Mouse (Mus musculus) heart, embryonic 15.5 days (tissue): ENCODE measurements around the gene Synj2. TPM values are rescaled to one million over a fixed set of nuclear protein-coding genes. Genes with fewer than 3 reads are reported as not detected.

Experiments used
- ATAC-seq: fragments of 200-750 bp; cut with Nextera tagmentation; replicated peaks from 2 replicates; pipeline ENCODE4 v1.8.0; 2017; ENCODE audit warnings: low read depth, moderate TSS enrichment; ENCODE audit not compliant: insufficient number of reproducible peaks, insufficient read depth, low FRiP score
- H3K27ac ChIP-seq: fragments of 300-500 bp; sonication (generic); 2 replicates; pipeline ENCODE4 v1.5.1; 2015; ENCODE audit warnings: mild to moderate bottlenecking, inconsistent platforms
- H3K27me3 ChIP-seq: fragments of 300-500 bp; sonication (generic); 2 replicates; pipeline ENCODE4 v1.6.1; 2015; ENCODE audit warnings: inconsistent platforms
- H3K36me3 ChIP-seq: fragments of 300-500 bp; sonication (generic); 2 replicates; pipeline ENCODE4 v1.6.1; 2015; ENCODE audit warnings: mild to moderate bottlenecking, inconsistent platforms
- H3K4me1 ChIP-seq: fragments of 300-500 bp; sonication (generic); replicated peaks from 2 replicates; pipeline ENCODE4 v1.6.1; 2015; ENCODE audit warnings: inconsistent platforms
- H3K4me2 ChIP-seq: fragments of 300-500 bp; sonication (generic); 2 replicates; pipeline ENCODE4 v1.6.1; 2015; ENCODE audit warnings: inconsistent platforms, mild to moderate bottlenecking, moderate library complexity
- H3K4me3 ChIP-seq: fragments of 300-500 bp; sonication (generic); 2 replicates; pipeline ENCODE4 v1.5.1; 2015; ENCODE audit warnings: mild to moderate bottlenecking, inconsistent platforms
- H3K9ac ChIP-seq: fragments of 300-500 bp; sonication (generic); 2 replicates; pipeline ENCODE4 v1.6.1; 2015; ENCODE audit warnings: mild to moderate bottlenecking, inconsistent platforms
- H3K9me3 ChIP-seq: fragments of 300-500 bp; sonication (generic); replicated peaks from 2 replicates; pipeline ENCODE4 v1.6.1; 2016; ENCODE audit warnings: inconsistent platforms
- WGBS: fragments of 180-500 bp; shearing (Covaris S2); methylation state at CpG from one replicate; pipeline ENCODE4 v1.1.7; 2015; ENCODE audit warnings: mixed read lengths; 5-methylcytosine and 5-hydroxymethylcytosine counted together
- polyA plus RNA-seq: library from polyadenylated mRNA; unstranded; fragments of >200 nt; fragmentation: Nextera tagmentation; extraction: Ambion mirVana; gene quantifications from 2 replicates; pipeline ENCODE4 v1.2.1, GENCODE M21; 2015

Synj2 gene
- polyA plus RNA-seq, 1 experiment from 2014 or later: 3.5 TPM

- peaks cover 65% of the 10 kb centered on the region for H3K4me1 ChIP-seq
- WGBS: 39% methylated on average over 16 of the region's 16 CpGs
- no peaks in the 10 kb centered on the region for H3K9me3 ChIP-seq
- H3K36me3 ChIP-seq: no peaks in the 10 kb centered on the region
- H3K27ac ChIP-seq: peak overlapping the region; percentile 73
- H3K9ac ChIP-seq: no peak overlapping the region
- no peaks in the 10 kb centered on the region for H3K27me3 ChIP-seq
- peak overlapping the region; percentile 45 for H3K4me2 ChIP-seq
- no peak overlapping the region for H3K4me3 ChIP-seq
- ATAC-seq: no peak
These were observed 36.2 kb downstream of the Synj2 start for GRCm38 (mm10) chr17:5977056-5977920.

GRCm38 (mm10) chr17:5977921-5978504 lies 36.9 kb downstream of the Synj2 start:
- H3K4me1 ChIP-seq: peaks cover 72% of the 10 kb centered on the region
- no peak overlapping the region for H3K4me2 ChIP-seq
- WGBS: 62% methylated on average over 8 of the region's 8 CpGs
- H3K9ac ChIP-seq: no peak overlapping the region
- H3K9me3 ChIP-seq: no peaks in the 10 kb centered on the region
- no peak overlapping the region for H3K4me3 ChIP-seq
- ATAC-seq: no peak
- no peaks in the 10 kb centered on the region for H3K36me3 ChIP-seq
- no peaks in the 10 kb centered on the region for H3K27me3 ChIP-seq
- H3K27ac ChIP-seq: peak overlapping the region; percentile 73

DNA sequence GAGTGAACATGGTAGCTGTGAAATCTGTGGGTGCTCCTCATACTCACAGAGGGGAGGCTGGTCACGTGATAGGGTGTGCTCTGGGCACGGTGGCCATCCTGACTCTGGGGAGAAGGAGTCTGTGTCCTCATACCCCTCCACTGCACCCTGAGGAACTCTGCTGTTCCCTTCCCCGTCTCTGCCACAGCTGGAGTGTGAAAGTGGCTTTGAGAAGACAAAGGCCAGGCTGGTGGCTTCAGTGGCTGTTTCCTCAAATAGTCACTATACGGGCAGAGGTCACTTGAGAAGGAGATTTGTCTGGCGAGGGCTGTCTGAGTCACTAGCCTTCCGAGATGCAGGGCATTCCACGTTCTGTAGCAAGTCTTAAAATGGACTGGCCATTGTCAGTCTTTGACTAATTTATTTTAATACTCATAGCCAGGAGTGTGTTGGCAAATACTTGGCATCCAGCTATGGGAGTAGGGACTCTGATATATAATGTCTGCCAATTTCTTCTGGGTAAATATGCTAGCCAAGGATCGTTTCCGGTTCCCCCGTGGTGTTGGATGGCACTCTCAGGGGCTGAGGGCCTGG lies 37.5 kb downstream of the Synj2 start:
- no peak overlapping the region for H3K4me2 ChIP-seq

DNA sequence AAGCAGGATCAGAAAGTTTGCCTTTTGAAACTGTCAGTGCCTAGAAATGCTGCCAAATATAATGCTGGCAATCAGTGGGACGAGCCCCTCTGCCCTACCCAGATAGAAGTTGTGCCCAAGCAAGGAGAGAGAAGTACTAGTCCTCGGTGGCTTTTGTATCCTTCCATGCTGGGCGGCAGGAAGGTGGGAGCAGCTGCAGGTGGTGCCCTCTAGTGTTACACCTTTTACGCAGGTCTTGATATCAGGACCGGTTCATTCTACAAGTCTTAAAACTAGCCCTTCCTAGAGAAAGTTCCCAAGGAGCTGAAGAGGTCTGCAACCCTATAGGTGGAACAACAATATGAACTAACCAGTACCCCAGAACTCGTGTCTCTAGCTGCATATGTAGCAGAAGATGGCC lies 39.8 kb downstream of the Synj2 start:
- Histone ChIP-seq H3K4me2 (no peak overlapping the region), H3K4me1 (peaks cover 81% of the 10 kb centered on the region), H3K9me3 (no peaks in the 10 kb centered on the region), H3K36me3 (no peaks in the 10 kb centered on the region), H3K4me3 (no peak overlapping the region), H3K27ac (no peak overlapping the region), H3K9ac (no peak overlapping the region), H3K27me3 (no peaks in the 10 kb centered on the region)
- WGBS: 60% methylated on average over 6 of the region's 6 CpGs
- ATAC-seq: no peak

More for the DNA sequence above, 37.5 kb downstream of the Synj2 start:
- Histone ChIP-seq H3K27ac (peak overlapping the region; percentile 73), H3K36me3 (no peaks in the 10 kb centered on the region), H3K9me3 (no peaks in the 10 kb centered on the region), H3K9ac (no peak overlapping the region), H3K27me3 (no peaks in the 10 kb centered on the region), H3K4me1 (peaks cover 78% of the 10 kb centered on the region), H3K4me3 (no peak overlapping the region)
- ATAC-seq: 0 out of 2 replicates have a peak, but pooled peaks have one; percentile 15
- WGBS: 37% methylated on average over 10 of the region's 10 CpGs

DNA sequence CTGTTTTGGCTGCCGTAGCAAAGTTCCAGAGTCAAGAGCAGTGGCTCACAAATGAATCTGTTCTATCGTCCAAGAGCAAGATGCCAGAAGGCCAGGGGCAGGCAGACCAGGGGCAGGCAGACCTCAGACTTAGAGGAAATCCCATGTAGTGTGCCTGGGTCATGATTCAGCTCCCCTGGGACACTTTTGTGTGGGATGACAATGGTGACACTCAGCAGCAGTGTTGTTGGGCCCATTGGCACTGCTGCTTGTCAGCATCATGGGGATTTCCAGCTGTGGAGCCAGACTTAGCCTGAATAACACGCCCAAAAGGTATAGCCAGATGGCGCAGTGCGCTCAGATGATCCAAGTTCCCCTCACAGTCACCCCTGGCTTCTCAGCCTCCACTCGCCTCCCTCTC lies 42.1 kb downstream of the Synj2 start:
- Histone ChIP-seq H3K27ac (peak overlapping the region; percentile 72), H3K4me3 (no peak overlapping the region), H3K27me3 (no peaks in the 10 kb centered on the region), H3K9me3 (no peaks in the 10 kb centered on the region), H3K9ac (no peak overlapping the region), H3K4me2 (0 out of 2 replicates have a peak overlapping the region, but pooled peaks have one; percentile 15), H3K4me1 (peaks cover 67% of the 10 kb centered on the region), H3K36me3 (no peaks in the 10 kb centered on the region)
- 58% methylated on average over 6 of the region's 6 CpGs for WGBS
- no peak for ATAC-seq

GRCm38 (mm10) chr17:5983901-5984300 lies 42.8 kb downstream of the Synj2 start:
- no peaks in the 10 kb centered on the region for H3K27me3 ChIP-seq
- no peaks in the 10 kb centered on the region for H3K9me3 ChIP-seq
- no peak for ATAC-seq
- H3K4me2 ChIP-seq: no peak overlapping the region
- no peak overlapping the region for H3K9ac ChIP-seq
- H3K36me3 ChIP-seq: no peaks in the 10 kb centered on the region
- H3K4me1 ChIP-seq: peaks cover 60% of the 10 kb centered on the region
- no peak overlapping the region for H3K4me3 ChIP-seq
- WGBS: 77% methylated on average over 6 of the region's 6 CpGs
- no peak overlapping the region for H3K27ac ChIP-seq

DNA sequence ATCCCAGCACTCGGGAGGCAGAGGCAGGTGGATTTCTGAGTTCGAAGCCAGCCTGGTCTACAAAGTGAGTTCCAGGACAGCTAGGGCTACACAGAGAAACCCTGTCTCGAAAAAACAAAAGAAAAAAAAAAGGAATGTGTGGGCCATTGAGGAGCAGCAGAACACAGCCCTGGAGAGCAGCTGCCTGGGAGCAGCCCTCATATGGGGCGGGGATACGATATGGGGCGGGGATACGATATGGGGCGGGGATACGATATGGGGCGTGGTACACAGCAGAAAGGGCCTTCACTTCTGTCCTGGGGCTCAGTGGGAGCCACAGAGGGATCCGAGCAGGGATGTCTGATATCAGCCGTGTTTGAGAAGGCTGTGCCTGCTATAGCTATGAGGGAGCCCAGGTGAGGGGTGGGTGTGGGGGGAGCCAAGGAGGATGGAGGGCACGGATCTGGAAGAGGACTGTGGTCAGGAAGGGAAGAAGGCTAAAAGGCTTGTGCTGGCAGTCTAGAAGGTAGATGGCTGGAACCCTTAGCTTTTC lies 43.7 kb downstream of the Synj2 start:
- H3K27ac ChIP-seq: no peak overlapping the region
- no peaks in the 10 kb centered on the region for H3K27me3 ChIP-seq
- no peak overlapping the region for H3K9ac ChIP-seq
- H3K4me3 ChIP-seq: no peak overlapping the region
- no peak for ATAC-seq
- no peaks in the 10 kb centered on the region for H3K9me3 ChIP-seq
- H3K36me3 ChIP-seq: no peaks in the 10 kb centered on the region
- 78% methylated on average over 13 of the region's 13 CpGs for WGBS
- H3K4me1 ChIP-seq: peaks cover 51% of the 10 kb centered on the region
- no peak overlapping the region for H3K4me2 ChIP-seq

DNA sequence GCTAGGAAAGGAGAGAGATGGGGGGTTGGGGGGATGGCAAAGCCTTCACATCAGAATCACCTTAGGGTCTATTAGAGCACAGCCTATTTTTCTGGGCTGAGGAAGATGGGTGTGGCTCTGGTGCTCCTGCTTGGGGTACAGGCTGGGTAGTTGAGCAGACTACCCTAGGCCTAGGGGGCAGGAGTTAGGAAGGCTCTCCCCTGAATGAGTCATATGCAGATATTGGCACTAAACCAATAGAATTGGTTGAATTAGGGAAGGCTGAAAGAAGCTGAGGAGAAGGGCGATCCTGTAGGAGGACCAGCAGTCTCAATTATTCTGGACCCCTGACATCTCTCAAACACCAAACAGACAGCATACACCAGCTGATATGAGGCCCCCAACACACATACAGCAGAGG lies 44.2 kb downstream of the Synj2 start:
- no peak for ATAC-seq
- Histone ChIP-seq H3K36me3 (no peaks in the 10 kb centered on the region), H3K4me3 (no peak overlapping the region), H3K27me3 (no peaks in the 10 kb centered on the region), H3K4me2 (no peak overlapping the region), H3K27ac (no peak overlapping the region), H3K4me1 (peaks cover 49% of the 10 kb centered on the region), H3K9ac (no peak overlapping the region), H3K9me3 (no peaks in the 10 kb centered on the region)
- 74% methylated on average over 1 of the region's 1 CpGs for WGBS

- H3K4me1 ChIP-seq: peaks cover 33% of the 10 kb centered on the region
- no peak overlapping the region for H3K9ac ChIP-seq
- WGBS: 54% methylated on average over 11 of the region's 11 CpGs
- H3K27me3 ChIP-seq: no peaks in the 10 kb centered on the region
- no peak overlapping the region for H3K27ac ChIP-seq
- H3K36me3 ChIP-seq: no peaks in the 10 kb centered on the region
- ATAC-seq: no peak
- no peak overlapping the region for H3K4me2 ChIP-seq
- no peaks in the 10 kb centered on the region for H3K9me3 ChIP-seq
- H3K4me3 ChIP-seq: no peak overlapping the region
These were observed 46.4 kb downstream of the Synj2 start for GRCm38 (mm10) chr17:5987271-5988056.

GRCm38 (mm10) chr17:5988102-5988501 lies 47.0 kb downstream of the Synj2 start:
- WGBS: 81% methylated on average over 4 of the region's 4 CpGs

More at GRCm38 (mm10) chr17:5988102-5988501, 47.0 kb downstream of the Synj2 start:
- Histone ChIP-seq H3K27me3 (no peaks in the 10 kb centered on the region), H3K4me3 (no peak overlapping the region), H3K27ac (no peak overlapping the region), H3K36me3 (no peaks in the 10 kb centered on the region), H3K4me1 (peaks cover 27% of the 10 kb centered on the region), H3K4me2 (no peak overlapping the region), H3K9ac (no peak overlapping the region), H3K9me3 (no peaks in the 10 kb centered on the region)
- no peak for ATAC-seq
